Mouse (Mus musculus) E14TG2a.4 (cell line): Measurements from ENCODE around the gene Plekhs1.
"Not testable (repeated sequence)": the region's sequence is repeated elsewhere in the genome, so short reads cannot be mapped to it uniquely, and the experiment has no call there.

Source experiments
- CTCF ChIP-seq: conservative IDR thresholded peaks from 2 replicates; pipeline ENCODE4 v1.5.1; 2014; ENCODE audit warnings: low read length
- NANOG ChIP-seq: IDR thresholded peaks from 2 replicates; pipeline ENCODE4 v1.6.1; 2014; ENCODE audit warnings: borderline replicate concordance, low read length, mixed read lengths

GRCm38 (mm10) chr19:56503525-56503924, 42.1 kb downstream of the Plekhs1 start:
- not testable (repeated sequence) for TF ChIP-seq CTCF, NANOG
